Mouse (Mus musculus): Measurements from ENCODE around the gene AI837181. TPM values are rescaled to one million over a fixed set of nuclear protein-coding genes. Genes with fewer than 3 reads are reported as not detected.

AI837181 gene
- polyA plus RNA-seq, 1 experiment = 95.0 TPM

DNA sequence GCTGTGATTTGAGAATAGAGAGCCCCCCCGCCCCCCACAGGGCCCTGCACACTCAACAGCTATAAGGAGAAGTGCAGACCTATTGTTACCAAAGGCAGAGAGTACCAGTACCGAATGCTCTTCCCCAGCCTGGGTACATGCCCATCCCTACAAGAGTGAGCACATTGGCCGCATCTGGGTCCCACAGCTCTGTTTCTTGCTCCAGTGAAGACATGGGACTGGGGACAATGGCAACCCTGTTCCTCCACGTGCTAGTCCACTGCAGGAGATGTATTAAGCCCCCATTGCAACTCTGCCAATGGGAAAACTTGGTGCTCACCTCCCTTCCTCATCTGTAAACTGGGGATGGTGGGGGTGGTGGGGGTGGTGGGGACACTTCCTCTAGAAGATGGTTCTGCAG is 11.1 kb upstream of the AI837181 start:
- no peak for DNase-seq (ENCODE audit: extremely low spot score in 1 of 2, low spot score in 1 of 2)

DNA sequence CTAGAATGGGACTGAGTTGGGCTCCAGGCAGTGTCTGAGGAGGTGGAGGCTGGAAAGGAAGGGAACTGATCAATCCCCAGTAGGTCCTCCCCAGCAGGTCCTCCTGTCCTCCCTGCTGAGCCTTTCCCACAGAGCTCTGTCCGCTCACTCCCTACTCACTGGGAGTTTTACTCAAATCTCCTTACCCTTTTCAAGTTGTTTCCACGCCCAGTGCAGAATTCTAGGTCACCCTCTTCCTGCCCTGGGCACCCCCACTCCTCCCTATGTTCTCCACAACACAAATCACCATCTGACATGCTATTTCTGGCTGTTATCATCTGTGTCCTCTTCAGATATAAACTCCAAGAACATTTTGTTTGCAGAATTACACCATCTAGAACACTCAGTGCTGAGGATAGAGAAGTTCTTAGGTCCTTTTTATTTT is 10.4 kb upstream of the AI837181 start:
- no peak for DNase-seq (ENCODE audit: extremely low spot score in 1 of 2, low spot score in 1 of 2)

DNA sequence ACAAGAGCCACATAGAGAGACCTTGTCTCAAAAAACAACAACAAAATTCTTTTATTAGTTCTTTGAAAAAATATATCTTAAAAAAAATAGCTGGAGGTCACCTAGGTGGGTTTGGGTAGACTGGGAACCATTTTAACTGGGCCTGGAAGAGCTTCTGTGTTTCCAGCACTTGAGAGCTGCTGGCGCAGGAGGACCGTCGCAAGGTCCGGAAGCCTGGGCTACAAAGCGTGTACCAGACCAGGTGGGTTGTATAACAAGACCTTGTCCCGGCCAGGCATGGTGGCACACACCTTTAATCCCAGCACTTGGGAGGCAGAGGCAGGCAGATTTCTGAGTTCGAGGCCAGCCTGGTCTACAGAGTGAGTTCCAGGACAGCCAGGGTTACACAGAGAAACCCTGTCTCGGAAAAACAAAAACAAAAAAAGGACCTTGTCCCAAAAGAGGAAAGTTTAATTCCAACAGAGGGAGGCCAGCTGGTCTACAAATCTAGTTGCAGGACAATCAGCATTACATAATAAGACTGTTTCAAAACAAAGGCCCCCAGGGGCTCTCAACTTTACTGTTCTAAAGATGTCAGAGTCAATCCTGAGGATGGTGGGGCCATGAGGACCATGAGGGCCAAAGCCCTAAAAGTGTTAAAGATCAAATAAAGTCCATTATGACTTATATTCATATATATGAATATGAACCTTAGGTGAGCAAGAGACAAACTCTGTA is 6.0 kb upstream of the AI837181 start:
- no peak for DNase-seq (ENCODE audit: extremely low spot score in 1 of 2, low spot score in 1 of 2)

DNA sequence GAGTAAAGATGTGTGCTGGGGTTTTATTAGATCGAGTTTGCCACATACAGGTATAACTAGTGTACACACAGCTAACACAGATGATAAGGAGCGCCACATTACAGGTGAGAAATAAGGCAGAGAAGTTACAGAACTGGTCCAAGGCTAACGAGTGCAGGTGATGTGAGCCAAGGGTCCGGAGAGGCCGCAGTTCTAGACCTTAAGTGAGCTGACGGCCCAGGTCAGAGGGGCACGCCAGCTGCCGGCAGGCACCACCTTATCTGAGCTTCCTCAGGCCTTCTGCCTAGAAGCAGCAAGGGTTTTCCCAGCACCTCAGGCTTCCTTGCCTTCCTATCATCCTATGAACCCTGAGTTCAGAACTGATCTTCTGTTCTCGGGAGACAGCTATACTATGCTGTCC is 5.3 kb upstream of the AI837181 start:
- DNase-seq (ENCODE audit: extremely low spot score in 1 of 2, low spot score in 1 of 2) = no peak

DNA sequence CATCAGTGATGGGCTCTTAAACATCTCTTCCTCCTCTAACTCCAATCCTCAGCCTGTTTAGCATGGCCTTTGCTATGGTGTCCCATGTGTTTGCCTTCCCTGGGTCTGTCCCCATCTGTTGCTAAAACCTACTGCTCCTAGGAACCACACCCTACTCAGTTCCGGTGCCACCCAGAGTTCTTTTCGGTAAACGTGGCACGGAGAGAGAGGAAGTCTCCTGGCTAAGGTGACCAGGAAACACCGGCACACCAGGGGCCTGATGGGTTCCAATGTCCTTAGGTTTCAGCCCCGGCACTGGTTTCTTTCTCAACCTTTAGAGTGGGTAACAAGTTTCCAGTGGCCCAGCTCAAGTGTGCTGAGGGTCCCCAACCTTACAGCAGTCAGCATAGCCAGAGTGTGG is 4.4 kb upstream of the AI837181 start:
- no peak for DNase-seq (ENCODE audit: extremely low spot score in 1 of 2, low spot score in 1 of 2)

DNA sequence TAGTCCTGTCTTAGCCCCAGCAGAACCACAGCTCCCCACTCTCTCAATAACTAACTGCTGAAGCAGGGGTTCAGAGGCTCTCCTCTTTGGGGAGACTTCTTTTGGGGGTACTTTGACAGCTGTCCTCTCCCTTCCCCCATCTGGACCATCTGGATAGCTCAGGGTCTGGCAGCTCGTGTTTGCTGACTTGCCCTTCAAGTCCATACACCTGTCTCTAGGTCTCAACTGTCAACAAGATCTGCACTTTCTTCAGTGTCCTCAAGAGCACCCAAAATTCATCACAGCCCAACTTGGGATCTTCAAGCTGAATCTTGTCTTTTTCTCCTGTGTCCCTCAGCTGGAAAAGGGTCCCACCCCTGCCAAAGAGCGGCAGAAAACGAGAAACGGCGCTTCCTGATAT is 3.2 kb upstream of the AI837181 start:
- DNase-seq (ENCODE audit: extremely low spot score in 1 of 2, low spot score in 1 of 2) = no peak

DNA sequence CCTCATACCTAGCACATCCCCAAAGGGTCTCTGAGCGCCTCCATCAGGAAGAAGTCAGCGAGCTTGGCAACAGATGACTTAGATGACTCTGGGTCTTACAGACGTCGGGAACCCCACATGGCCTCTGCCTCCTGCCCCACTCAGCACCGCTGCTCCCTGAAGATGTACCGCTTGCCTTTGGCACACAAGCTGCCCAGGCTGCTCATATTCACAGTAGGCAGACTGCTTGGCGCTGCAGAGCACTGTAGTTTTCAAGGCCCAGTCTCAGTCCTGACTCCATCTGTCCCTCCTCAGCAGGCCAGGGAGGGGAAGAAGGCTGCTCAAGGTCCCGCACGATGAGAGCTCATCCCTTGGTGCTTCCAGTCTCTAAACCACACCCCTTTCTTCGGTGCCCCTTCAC is 2.7 kb upstream of the AI837181 start:
- DNase-seq (ENCODE audit: extremely low spot score in 1 of 2, low spot score in 1 of 2) = no peak

DNA sequence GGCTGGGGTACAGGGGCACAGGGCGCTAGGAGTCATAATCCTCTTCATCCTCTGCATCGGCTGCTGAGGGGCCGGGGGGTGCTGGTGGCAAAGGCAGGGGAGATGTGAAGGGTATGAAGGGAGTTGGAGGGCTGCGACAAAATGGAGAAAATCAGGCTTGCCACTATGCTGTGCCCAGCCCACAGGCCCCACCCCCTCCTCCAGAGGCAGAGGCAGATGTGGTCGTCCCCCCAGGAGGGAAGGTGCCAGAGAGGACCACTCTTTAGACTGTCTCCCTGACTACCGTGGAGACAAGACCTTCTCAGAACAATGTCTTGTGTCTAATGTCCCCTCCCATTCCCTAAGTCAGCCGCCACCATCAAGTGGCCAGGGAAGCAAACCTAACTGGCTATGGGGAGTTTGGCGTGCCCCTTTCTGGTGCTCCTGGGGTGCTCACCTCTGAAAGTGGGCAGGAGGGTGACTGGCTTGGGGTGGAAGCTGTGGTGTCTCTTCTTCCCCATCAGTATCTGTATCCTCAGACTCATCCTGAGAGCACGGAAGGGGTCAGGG is 2.0 kb upstream of the AI837181 start:
- no peak for DNase-seq (ENCODE audit: extremely low spot score in 1 of 2, low spot score in 1 of 2)

DNA sequence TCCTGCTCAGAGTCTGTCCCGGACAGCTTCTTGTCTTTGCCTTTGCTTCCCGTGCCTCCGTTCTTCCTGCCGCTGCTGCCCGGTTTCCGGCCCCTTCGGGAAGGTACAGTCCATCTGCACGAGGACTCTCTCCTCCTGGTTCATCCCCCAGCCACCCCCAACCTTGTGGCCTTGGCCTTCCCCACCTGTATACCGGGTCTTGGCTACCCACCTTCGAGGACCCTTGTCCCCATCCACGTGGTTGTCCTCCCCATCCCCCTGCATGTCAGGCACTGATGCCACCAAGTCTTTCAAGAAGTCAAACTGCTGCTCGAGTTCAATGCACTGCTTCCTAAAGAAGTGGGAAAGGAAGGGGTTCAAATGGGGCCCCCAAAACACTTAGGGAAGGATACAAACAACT is 1.4 kb upstream of the AI837181 start:
- no peak for DNase-seq (ENCODE audit: extremely low spot score in 1 of 2, low spot score in 1 of 2)

DNA sequence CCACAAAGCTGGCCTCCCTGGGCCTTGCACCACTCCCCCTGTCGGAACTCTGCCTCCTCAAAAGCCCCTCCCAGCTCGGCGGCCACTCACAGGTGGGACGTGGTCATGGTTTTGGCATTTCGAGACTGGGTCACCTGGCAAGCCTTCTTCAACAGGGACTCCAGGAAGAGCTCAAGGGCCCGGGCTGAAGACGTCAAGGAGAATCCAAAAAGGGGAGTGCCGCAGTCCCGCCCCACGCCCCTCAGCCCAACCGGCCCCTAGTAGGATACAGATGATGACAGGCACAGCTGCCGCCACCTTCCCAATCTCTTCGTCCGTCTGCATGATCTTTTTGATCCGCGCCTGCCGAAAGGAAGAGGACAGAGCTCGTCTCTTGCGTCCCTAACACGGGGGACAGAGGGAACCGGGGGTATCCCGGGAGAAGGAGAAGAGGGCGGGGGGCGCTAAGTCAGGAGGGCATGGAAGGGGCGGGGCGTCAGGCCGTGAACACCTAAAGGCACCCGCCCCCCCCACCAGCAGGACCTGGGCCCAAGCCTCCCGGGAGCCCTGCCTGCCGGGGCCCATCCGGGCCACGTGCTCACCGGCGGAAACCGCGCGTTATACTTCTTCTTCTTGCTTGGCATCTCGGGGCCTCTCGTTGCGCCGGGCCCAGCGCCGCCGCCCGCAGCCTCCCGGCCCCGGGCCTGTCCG is 707 bp upstream of the AI837181 start:
- DNase-seq (ENCODE audit: extremely low spot score in 1 of 2, low spot score in 1 of 2) = peak in 1 of 2 experiments; percentile 53

DNA sequence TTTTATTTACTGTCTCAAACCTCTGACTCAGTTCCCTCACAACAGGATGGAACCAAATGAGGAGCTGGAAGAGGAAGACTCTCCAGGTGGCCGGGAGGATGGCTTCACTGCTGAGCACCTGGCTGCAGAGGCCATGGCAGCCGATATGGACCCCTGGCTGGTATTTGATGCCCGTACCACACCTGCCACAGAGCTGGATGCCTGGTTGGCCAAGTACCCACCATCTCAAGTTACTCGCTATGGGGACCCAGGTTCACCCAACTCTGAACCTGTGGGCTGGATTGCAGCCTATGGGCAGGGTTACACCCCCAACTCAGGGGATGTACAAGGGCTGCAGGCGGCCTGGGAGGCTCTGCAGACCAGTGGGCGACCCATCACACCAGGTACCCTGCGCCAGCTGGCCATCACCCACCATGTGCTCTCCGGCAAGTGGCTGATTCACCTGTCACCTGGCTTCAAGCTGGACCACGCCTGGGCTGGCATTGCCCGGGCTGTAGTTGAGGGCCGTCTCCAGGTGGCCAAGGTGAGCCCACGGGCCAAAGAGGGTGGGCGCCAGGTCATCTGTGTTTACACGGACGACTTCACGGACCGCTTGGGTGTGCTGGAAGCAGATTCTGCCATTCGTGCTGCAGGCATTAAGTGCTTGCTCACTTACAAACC is 1.1 kb downstream of the AI837181 start:
- DNase-seq (ENCODE audit: extremely low spot score in 1 of 2, low spot score in 1 of 2) = no peak

DNA sequence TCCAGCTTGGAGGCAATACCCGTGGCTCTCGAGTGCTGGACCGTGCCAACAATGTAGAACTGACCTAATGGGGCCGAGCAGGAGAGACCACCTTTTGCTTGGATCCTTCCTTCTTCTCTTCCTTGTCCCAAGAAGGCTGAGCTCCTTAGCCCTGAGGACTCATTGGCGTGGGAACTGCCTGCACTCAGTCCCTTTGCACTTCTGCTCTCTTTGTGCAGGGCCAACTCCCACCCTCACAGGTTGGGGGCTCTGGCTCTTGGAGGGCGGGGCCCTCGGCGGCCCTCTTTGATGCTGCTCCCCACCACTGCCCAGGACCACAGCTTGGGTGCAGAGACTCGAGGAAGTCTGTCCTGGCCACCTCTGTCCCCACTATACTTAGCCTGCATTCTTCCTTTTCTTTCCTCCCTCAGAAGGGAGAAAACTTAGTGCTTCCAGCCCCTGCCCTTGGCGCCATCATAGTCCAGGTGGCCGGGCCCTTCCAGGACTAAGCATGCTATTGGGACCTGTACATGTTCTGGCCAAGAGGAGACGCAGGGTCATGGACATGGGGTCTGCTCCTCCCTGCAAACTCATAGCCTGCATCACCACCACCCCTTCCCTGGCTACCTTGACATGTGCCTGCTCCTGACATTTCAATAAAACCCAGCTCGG is 1.8 kb downstream of the AI837181 start:
- no peak for DNase-seq (ENCODE audit: extremely low spot score in 1 of 2, low spot score in 1 of 2)

DNA sequence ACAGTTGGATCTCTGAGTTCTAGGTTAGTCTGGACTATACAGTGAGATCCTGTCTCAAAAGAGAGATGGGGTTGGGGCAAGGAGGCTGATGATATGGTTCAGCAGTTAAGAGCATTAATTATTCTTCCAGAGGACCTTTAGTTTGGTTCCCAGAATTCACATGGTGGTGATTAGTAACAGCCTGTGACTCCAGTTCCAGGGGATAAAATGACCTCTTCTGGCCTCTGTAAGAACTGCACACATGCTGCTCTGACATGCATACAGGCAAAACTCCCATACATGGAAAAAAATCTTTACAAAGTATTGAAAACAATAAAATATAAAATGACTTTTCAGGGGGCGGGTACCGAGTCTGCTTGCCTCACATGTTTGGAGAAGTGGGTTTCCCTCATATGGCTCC is 3.1 kb downstream of the AI837181 start:
- DNase-seq (ENCODE audit: extremely low spot score in 1 of 2, low spot score in 1 of 2) = no peak

DNA sequence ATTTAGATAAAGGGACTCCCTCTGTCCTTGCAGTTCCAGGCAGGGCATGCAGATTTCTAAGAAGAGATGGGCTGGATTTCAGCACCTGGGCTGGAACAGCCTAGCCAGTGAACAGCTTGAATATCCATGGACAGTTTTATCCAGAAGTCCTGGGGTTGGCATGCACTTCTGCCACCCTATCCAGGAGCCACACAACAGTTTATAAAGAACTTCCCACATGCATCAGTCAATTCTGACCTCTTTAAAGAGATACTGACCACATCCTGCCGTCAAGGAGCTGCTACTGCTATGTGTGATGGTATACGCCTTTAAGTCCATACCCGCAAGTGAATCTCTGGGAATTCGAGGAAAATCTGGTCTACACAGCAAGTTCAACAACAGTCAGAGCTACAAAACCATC is 4.3 kb downstream of the AI837181 start:
- DNase-seq (ENCODE audit: extremely low spot score in 1 of 2, low spot score in 1 of 2) = no peak

DNA sequence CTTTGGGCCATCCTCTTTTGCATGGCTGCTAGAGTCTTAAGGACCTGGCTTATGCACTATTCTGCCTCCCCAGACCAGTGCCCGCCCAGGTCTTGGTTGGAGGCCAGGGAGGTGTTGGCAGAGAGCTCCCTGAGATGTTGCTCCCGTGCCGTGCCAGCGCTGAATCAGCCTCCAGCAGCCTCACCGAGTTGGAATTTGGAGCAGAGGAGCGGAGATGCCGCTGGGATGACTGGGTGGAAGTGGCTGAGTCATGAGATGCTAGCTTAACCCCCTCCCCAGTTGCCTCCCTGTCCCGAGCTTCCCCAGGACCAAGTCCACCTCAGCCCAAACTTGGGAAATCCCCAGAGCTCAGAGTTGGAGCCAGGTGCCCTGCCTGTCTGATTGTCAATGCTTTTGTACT is 4.9 kb downstream of the AI837181 start:
- DNase-seq (ENCODE audit: extremely low spot score in 1 of 2, low spot score in 1 of 2) = no peak

DNA sequence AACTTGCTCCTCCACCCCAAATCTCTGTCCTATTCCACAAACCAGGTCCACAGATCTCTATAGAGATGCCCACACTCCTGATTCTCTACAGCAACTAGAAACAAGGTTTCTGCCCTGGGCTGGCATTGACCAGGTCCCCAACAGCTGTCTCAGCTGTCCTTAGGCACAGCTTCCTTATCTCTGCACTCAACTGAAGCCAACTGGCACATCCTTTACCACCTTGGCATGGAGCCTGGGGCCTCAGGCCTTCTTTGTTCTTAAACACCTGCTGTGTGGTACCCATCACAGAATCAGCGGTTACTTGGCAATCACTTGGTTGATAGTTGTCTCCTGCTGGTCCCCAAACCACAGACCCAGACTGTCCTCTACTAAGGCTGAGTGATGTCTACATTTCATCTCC is 5.5 kb downstream of the AI837181 start:
- no peak for DNase-seq (ENCODE audit: extremely low spot score in 1 of 2, low spot score in 1 of 2)

DNA sequence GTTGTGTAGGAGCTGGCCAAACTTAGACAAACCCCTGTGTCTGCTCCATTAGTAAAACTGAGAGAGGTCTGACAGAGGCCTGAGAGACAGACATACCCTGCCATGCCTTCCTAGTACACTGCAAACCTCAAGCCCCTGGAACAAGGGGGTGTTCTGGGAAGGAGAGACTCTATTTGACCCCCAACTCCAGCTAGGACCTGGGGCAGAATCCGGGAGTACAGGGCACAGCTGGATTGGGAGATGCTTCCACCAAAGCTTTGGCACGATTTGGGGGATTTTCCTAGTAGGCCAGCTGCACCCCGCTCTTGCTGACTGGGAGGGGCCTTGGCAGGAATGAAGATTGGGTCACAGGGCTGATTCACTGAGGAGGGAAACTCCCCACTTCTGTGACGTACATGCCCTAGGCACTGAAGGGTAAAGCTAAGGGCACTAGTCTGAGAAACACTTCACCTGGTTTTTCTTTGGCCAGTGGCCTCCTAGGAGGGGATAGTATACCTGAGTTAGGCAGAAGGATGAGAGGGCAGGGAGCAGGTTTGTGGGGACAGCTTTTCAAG is 7.0 kb downstream of the AI837181 start:
- DNase-seq (ENCODE audit: extremely low spot score in 1 of 2, low spot score in 1 of 2) = no peak

DNA sequence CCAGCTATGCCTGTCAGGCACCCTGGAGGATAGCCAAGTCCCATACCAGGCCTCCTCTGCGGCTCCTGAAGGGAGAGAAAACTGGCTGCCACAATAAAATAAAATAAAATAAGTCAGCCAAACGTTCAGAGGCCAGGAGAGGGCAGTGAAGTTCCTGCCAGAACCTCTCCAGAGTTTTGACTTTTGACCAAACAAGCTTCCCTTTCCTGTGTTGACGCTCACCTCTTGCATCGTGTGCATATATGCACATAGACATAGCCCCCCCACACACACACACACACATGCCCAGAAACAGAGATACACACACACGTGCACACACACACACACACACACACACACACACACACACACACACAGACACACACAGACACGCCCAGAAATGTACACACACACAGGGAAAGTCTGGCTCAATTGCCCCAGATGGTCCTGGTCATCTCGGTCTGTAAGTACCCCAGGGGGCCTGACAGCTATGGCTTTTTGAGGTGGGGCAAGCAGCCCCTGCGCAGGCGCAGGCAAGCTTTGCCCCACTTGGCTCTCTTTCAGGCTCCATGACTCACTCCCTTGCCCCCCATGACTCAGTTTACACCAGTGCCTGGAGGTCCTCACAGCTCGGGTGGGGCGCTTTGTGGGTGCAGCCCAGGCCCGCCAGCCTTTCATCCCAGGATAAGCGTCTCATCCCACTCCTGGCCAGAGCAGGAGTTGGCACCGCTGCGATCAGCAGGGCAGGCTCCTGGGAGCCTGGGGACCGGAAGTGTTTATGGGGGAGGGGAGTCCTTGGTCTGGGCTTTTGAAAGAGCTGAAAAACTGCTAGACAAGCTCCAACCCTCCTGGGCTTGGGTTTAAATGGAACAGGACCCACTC is 8.3 kb downstream of the AI837181 start:
- no peak for DNase-seq (ENCODE audit: extremely low spot score in 1 of 2, low spot score in 1 of 2)

DNA sequence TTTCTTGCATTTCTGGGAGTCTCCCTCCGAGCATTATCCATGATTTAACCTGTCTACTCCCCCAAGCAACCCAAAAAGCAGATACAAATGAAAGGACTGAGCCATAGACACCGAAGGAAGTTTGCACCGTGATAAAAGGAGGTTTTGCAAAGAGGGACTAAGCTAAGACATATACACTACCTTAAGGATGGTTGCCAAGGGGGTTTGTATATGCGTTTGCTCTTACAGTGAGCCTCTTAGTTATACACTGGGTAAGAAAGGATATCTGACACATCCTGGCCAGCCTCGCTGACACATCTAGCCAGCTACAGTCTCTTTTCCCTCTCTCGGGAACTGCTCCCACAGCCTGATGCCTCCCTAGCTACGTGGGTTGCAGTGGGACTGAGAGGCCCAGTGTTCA is 9.0 kb downstream of the AI837181 start:
- no peak for DNase-seq (ENCODE audit: extremely low spot score in 1 of 2, low spot score in 1 of 2)

DNA sequence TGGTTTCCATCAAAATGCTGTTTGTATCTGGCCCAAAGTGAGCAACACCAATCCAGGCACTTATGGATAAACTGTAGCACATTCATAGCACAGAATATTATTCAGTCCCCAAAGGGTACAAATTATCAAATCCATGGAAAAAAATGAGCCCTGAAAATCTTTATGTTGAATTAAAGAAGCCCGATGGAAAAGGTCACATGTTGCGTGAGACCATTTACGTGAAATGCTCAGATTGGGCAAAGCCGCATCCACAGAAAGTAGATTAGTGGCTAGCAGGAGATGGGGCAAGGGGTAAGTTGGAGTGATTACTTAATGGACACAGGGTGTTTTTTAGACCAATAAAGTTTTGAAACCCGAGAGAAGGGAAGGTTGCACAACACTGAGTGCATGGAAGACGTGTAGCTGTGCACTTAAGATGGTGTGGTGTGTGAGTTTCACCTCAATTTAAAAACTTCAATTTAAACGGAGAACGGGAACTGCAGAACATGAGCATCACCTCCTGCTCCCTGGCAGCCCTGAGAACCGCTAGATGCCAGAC is 19.5 kb downstream of the AI837181 start:
- no peak for DNase-seq (ENCODE audit: extremely low spot score in 1 of 2, low spot score in 1 of 2)

Measured in frontal cortex, adult 2 months (tissue).